ENCODE assay signal across 25 mouse cellular contexts in the genomic region with DNA sequence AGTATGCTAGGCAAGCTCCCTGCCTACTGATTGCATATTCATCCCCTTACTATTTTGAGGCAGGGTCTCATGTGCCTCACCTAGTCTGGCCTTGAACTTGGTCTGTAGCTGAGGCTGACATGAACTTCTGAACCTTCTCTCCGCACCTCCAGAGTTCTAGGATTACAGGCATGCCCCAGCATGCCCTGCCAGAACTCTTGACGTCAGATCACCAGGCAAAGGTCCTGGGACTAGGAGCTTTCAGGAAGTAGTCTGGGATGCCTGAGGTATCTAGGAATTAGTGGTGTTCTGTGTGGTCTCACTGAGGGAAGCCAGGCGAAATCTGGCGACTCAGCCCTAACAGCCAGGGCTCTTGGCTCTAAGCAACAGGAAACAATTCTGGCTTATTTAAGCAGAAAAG.
A peak's percentile ranks its signal among the peaks of the same experiment; 100 is the strongest.
DNase-seq lines count a peak whose midpoint lies in the region; ATAC-seq and TF ChIP-seq lines count a peak whose summit lies in the region.
"Had no signal": no experiment of that assay in that cellular context is flagged by ENCODE, and none has a peak within 500 bp of the region (broad histone marks: within the 10 kb centered on the region; RNA-seq: fewer than 3 reads in every experiment).

No protein-coding gene starts in this region.

- H3K36me3 ChIP-seq in hindbrain, embryonic 14.5 days (replicated peaks; ENCODE audit: control insufficient read depth, insufficient read depth), result no peaks in the 10 kb centered on the region
- no peaks in the 10 kb centered on the region for H3K36me3 ChIP-seq in hindbrain, embryonic 16.5 days (ENCODE audit: control insufficient read depth, insufficient read depth, low read length)
- no peaks in the 10 kb centered on the region for H3K36me3 ChIP-seq in liver, adult 2 months (ENCODE audit: control insufficient read depth, insufficient read depth, low read length)
- H3K36me3 ChIP-seq in liver, embryonic 11.5 days (ENCODE audit: control insufficient read depth, insufficient read depth, low read length), result no peaks in the 10 kb centered on the region
- H3K36me3 ChIP-seq: G1E; hindbrain, embryonic 13.5 days; intestine, embryonic 15.5 days; midbrain, embryonic 15.5 days; neural tube, embryonic 15.5 days had no signal

- no peak for ATAC-seq in hindbrain, embryonic 14.5 days (ENCODE audit: low FRiP score)
- ATAC-seq in hindbrain, embryonic 16.5 days, result no peak
- no peak for ATAC-seq in liver, embryonic 11.5 days (replicated peaks; ENCODE audit: low FRiP score)
- ATAC-seq: forebrain, embryonic 16.5 days; intestine, embryonic 15.5 days; midbrain, embryonic 15.5 days had no signal

- H3K9ac ChIP-seq in hindbrain, embryonic 14.5 days, result no peak overlapping the region
- no peak overlapping the region for H3K9ac ChIP-seq in hindbrain, embryonic 16.5 days (ENCODE audit: low read depth, low read length)
- H3K9ac ChIP-seq in liver, adult 2 months (ENCODE audit: low read depth, low read length), result no peak overlapping the region
- no peak overlapping the region for H3K9ac ChIP-seq in liver, embryonic 11.5 days (ENCODE audit: low read depth, low read length)
- H3K9ac ChIP-seq: hindbrain, embryonic 13.5 days; intestine, embryonic 15.5 days; midbrain, embryonic 15.5 days; neural tube, embryonic 15.5 days had no signal

- H3K79me2 ChIP-seq in liver, adult 2 months (ENCODE audit: control insufficient read depth, insufficient read depth, low read length), result no peaks in the 10 kb centered on the region

- no peak for TF ChIP-seq CTCF in liver, adult 2 months (IDR thresholded peaks at IDR 0.05; ENCODE audit: low read depth, low read length)

- TF ChIP-seq POLR2A in liver, adult 2 months (IDR thresholded peaks at IDR 0.05; ENCODE audit: extremely low read depth, insufficient read depth, low read length), result no peak

- no peak overlapping the region for H3K27ac ChIP-seq in hindbrain, embryonic 14.5 days
- H3K27ac ChIP-seq in hindbrain, embryonic 16.5 days (ENCODE audit: low read depth, low read length), result no peak overlapping the region
- H3K27ac ChIP-seq in liver, adult 2 months (replicated peaks; ENCODE audit: insufficient read depth, low read depth, low read length), result no peak overlapping the region
- H3K27ac ChIP-seq in liver, embryonic 11.5 days (ENCODE audit: low read depth, low read length), result no peak overlapping the region
- H3K27ac ChIP-seq: hindbrain, embryonic 13.5 days; intestine, embryonic 15.5 days; layer of hippocampus, adult 2 months; midbrain, embryonic 15.5 days; neural tube, embryonic 15.5 days had no signal

- no peak overlapping the region for H3K4me3 ChIP-seq in hindbrain, embryonic 14.5 days (replicated peaks; ENCODE audit: low read length)
- no peak overlapping the region for H3K4me3 ChIP-seq in hindbrain, embryonic 16.5 days (ENCODE audit: low read length)
- no peak overlapping the region for H3K4me3 ChIP-seq in liver, adult 2 months (ENCODE audit: insufficient read depth, low read depth, low read length)
- no peak overlapping the region for H3K4me3 ChIP-seq in liver, embryonic 11.5 days (ENCODE audit: low read depth, low read length)
- H3K4me3 ChIP-seq: hindbrain, embryonic 13.5 days; intestine, embryonic 15.5 days; layer of hippocampus, adult 2 months; megakaryocyte, embryonic 14.5 days; midbrain, embryonic 15.5 days; myocyte; neural tube, embryonic 15.5 days had no signal

- DNase-seq in hindbrain, embryonic 14.5 days (ENCODE audit: low spot score), result peak; percentile 6
- peak; percentile 77 for DNase-seq in liver, adult 2 months (ENCODE audit: extremely low read depth, low read depth, low spot score)
- no peak for DNase-seq in liver, embryonic 11.5 days (ENCODE audit: low spot score)
- peak; percentile 41 for DNase-seq in ZHBTc4 (ENCODE audit: low read depth, low spot score)
- DNase-seq in yolk sac, embryonic 10.5 days (ENCODE audit: low spot score), result peak; percentile 28
- no peak for DNase-seq in right cerebral cortex, postnatal 25 days
- DNase-seq in B cell, adult 2 months, result no peak
- DNase-seq: adrenal gland, postnatal 14 days; cerebellum, adult 9-11 months; layer of hippocampus, postnatal 36 days; liver; lung, adult 18-20 months; spleen, adult 18-20 months; thymus, postnatal 36 days had no signal

- no peaks in the 10 kb centered on the region for H3K4me1 ChIP-seq in hindbrain, embryonic 14.5 days (replicated peaks; ENCODE audit: control insufficient read depth, insufficient read depth, low read length)
- H3K4me1 ChIP-seq in hindbrain, embryonic 16.5 days (ENCODE audit: control insufficient read depth, insufficient read depth, low read depth, low read length), result no peaks in the 10 kb centered on the region
- peaks cover 6% of the 10 kb centered on the region; the same call in 1 of the 2 replicates for H3K4me1 ChIP-seq in liver, adult 2 months (ENCODE audit: control insufficient read depth, insufficient read depth, low read length)
- H3K4me1 ChIP-seq in liver, embryonic 11.5 days (replicated peaks; ENCODE audit: control insufficient read depth, insufficient read depth, low read length), result no peaks in the 10 kb centered on the region
- H3K4me1 ChIP-seq: hindbrain, embryonic 13.5 days; intestine, embryonic 15.5 days; neural tube, embryonic 15.5 days had no signal

- H3K27me3 ChIP-seq in hindbrain, embryonic 14.5 days (ENCODE audit: control insufficient read depth, insufficient read depth, low read length), result no peaks in the 10 kb centered on the region
- no peaks in the 10 kb centered on the region for H3K27me3 ChIP-seq in hindbrain, embryonic 16.5 days (replicated peaks; ENCODE audit: control insufficient read depth, insufficient read depth, low read length)
- no peaks in the 10 kb centered on the region for H3K27me3 ChIP-seq in liver, adult 2 months (ENCODE audit: control insufficient read depth, insufficient read depth, low read length)
- no peaks in the 10 kb centered on the region; the same call in 1 of the 2 replicates for H3K27me3 ChIP-seq in liver, embryonic 11.5 days (replicated peaks; ENCODE audit: control insufficient read depth, insufficient read depth, low read length)
- H3K27me3 ChIP-seq: midbrain, embryonic 15.5 days; neural tube, embryonic 15.5 days had no signal

- no peaks in the 10 kb centered on the region for H3K9me3 ChIP-seq in hindbrain, embryonic 14.5 days (ENCODE audit: control insufficient read depth, low read length)
- H3K9me3 ChIP-seq in hindbrain, embryonic 16.5 days (ENCODE audit: control insufficient read depth, low read length), result no peaks in the 10 kb centered on the region
- no peaks in the 10 kb centered on the region for H3K9me3 ChIP-seq in liver, embryonic 11.5 days (ENCODE audit: control insufficient read depth, low read length)
- H3K9me3 ChIP-seq: G1E; hindbrain, embryonic 13.5 days; intestine, embryonic 15.5 days; midbrain, embryonic 15.5 days; neural tube, embryonic 15.5 days had no signal

- H3K4me2 ChIP-seq in hindbrain, embryonic 14.5 days (replicated peaks), result no peak overlapping the region
- no peak overlapping the region for H3K4me2 ChIP-seq in hindbrain, embryonic 16.5 days (ENCODE audit: low read length)
- H3K4me2 ChIP-seq in liver, embryonic 11.5 days, result no peak overlapping the region
- H3K4me2 ChIP-seq: heart, embryonic 11.5 days; hindbrain, embryonic 13.5 days; intestine, embryonic 15.5 days; midbrain, embryonic 15.5 days; neural tube, embryonic 15.5 days had no signal

- WGBS in hindbrain, embryonic 14.5 days, result 78% methylated on average over 4 of the region's 4 CpGs
- 79% methylated on average over 4 of the region's 4 CpGs for WGBS in hindbrain, embryonic 16.5 days
- WGBS in liver, adult 2 months, result 27% methylated on average over 4 of the region's 4 CpGs
- WGBS in liver, embryonic 11.5 days, result 54% methylated on average over 4 of the region's 4 CpGs

Comparison
In these comparisons a context has a peak if more than half of its experiments do, and no peak if none do; other contexts are left out.
1. DNase-seq: peak in hindbrain, embryonic 14.5 days (single experiment), liver, adult 2 months (single experiment), ZHBTc4 (single experiment) and yolk sac, embryonic 10.5 days (single experiment); none in liver, embryonic 11.5 days (single experiment), right cerebral cortex, postnatal 25 days (single experiment) and B cell, adult 2 months (0 of 2).